Mouse (Mus musculus) embryonic facial prominence, embryonic 11.5 days (tissue): ENCODE measurements at regions not wholly inside any gene's neighbourhood (a gene's known extent, or its start where the extent isn't known, plus 50 kb on each side); places are given as distances from the start of the nearest gene placed in this dataset.
"Not testable (repeated sequence)": the region's sequence is repeated elsewhere in the genome, so short reads cannot be mapped to it uniquely, and the experiment has no call there.

Source experiments
- ATAC-seq: fragments of 200-750 bp; cut with Nextera tagmentation; replicated peaks from 2 replicates; pipeline ENCODE4 v1.8.0; 2017; ENCODE audit warnings: low read depth; ENCODE audit not compliant: insufficient number of reproducible peaks, low FRiP score, low TSS enrichment
- DNase-seq: peaks from one replicate; pipeline ENCODE4 v3.0.0-alpha.2; 2015; ENCODE audit warnings: low spot score
- H3K27ac ChIP-seq: fragments of 300-500 bp; sonication (generic); replicated peaks from 2 replicates; pipeline ENCODE4 v1.5.1; 2014; ENCODE audit warnings: mild to moderate bottlenecking, low read depth, low read length, control low read depth
- H3K27me3 ChIP-seq: fragments of 300-500 bp; sonication (generic); 2 replicates; pipeline ENCODE4 v1.6.1; 2014; ENCODE audit warnings: mild to moderate bottlenecking, low read length, moderate library complexity, mixed read lengths; ENCODE audit not compliant: control insufficient read depth, insufficient read depth
- H3K36me3 ChIP-seq: fragments of 300-500 bp; sonication (generic); replicated peaks from 2 replicates; pipeline ENCODE4 v1.6.1; 2014; ENCODE audit warnings: low read depth, mild to moderate bottlenecking, low read length, moderate library complexity, mixed read lengths; ENCODE audit not compliant: control insufficient read depth, insufficient read depth
- H3K4me1 ChIP-seq: fragments of 300-500 bp; sonication (generic); 2 replicates; pipeline ENCODE4 v1.6.1; 2014; ENCODE audit warnings: low read length, mixed read lengths; ENCODE audit not compliant: control insufficient read depth, insufficient read depth
- H3K4me2 ChIP-seq: fragments of 300-500 bp; sonication (generic); 2 replicates; pipeline ENCODE4 v1.6.1; 2014; ENCODE audit warnings: low read depth, mild to moderate bottlenecking, control low read depth, low read length, moderate library complexity
- H3K4me3 ChIP-seq: fragments of 300-500 bp; sonication (generic); 2 replicates; pipeline ENCODE4 v1.5.1; 2014; ENCODE audit warnings: low read depth, low read length, control low read depth
- H3K9ac ChIP-seq: fragments of 300-500 bp; sonication (generic); replicated peaks from 2 replicates; pipeline ENCODE4 v1.6.1; 2014; ENCODE audit warnings: mild to moderate bottlenecking, control low read depth, low read length
- H3K9me3 ChIP-seq: fragments of 300-500 bp; sonication (generic); replicated peaks from 2 replicates; pipeline ENCODE4 v1.6.1; 2016; ENCODE audit warnings: mild to moderate bottlenecking, low read length, inconsistent platforms, mixed read lengths; ENCODE audit not compliant: control insufficient read depth
- WGBS: fragments of 180-500 bp; shearing (Covaris S2); extraction: QIAGEN DNeasy Blood & Tissue Kit; methylation state at CpG from one replicate; pipeline ENCODE4 v1.1.7; 2014; 5-methylcytosine and 5-hydroxymethylcytosine counted together

DNA sequence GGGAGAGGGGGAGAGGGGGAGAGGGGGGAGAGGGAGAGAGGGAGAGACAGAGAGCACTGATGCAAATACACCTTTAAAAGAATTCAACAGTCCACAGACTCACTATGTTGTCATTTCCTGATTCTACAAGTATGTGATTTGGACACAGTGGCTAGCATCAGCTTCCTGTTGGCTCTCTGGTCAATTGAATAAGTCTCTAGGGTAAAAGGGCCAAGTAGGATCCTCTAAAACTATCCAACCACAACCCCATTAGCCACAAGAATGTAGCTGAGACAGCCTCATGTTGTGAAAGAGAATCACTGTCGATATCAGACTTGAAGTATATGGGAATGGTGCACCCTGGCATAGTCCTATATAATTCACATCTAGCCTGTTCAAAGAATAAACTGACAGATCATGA lies 481.8 kb upstream of the Smim15 start:
- DNase-seq (no peak), ATAC-seq (no peak)
- Histone ChIP-seq H3K4me2 (no peak overlapping the region), H3K27ac (no peak overlapping the region), H3K4me1 (no peaks in the 10 kb centered on the region), H3K4me3 (no peak overlapping the region), H3K9ac (no peak overlapping the region), H3K9me3 (no peaks in the 10 kb centered on the region), H3K27me3 (no peaks in the 10 kb centered on the region), H3K36me3 (no peaks in the 10 kb centered on the region)
- 85% methylated on average over 1 of the region's 1 CpGs for WGBS

DNA sequence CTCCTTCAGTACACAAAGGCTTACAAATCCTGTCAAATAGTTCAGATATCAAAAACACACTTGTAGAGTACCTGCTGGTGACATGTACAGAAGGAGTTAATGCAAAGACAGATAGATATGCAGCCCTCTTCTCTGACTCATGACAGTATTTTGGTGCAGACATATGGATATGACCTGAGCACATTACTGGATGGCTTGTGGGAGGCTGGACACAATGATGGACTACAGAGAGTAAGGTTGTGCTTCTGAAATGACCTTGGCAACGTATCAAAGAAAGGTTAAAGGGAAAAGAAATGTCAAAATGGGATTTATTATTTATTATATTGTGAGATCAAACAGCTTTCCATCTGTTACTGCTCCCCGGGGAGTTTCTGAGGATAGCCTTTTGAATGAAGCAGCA lies 482.7 kb upstream of the Smim15 start:
- H3K4me2 ChIP-seq = no peak overlapping the region
- no peaks in the 10 kb centered on the region for H3K9me3 ChIP-seq
- WGBS = 90% methylated on average over 2 of the region's 2 CpGs
- no peaks in the 10 kb centered on the region for H3K36me3 ChIP-seq
- no peak overlapping the region for H3K27ac ChIP-seq
- H3K9ac ChIP-seq = no peak overlapping the region
- no peak for DNase-seq
- H3K4me1 ChIP-seq = no peaks in the 10 kb centered on the region
- no peak overlapping the region for H3K4me3 ChIP-seq
- no peaks in the 10 kb centered on the region for H3K27me3 ChIP-seq
- ATAC-seq = no peak

DNA sequence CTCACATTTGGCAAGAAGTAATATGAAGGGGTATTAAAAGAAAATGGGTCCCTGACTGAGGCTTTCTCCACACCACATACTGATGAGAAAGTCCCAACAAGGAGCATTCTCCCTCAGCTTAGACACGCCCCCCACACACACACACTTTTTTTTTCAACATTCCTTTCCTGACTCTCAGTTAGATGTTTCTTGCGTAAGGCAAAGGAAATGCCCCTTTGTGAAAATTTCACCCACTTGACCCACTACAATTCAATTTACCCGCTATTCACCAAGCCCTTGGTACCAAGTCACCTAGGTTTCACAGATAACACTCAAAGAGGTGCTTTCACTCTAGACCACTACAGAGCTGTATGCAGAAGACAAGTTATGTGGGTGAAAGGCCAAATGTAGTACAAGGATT lies 488.3 kb upstream of the Smim15 start:
- Histone ChIP-seq H3K27ac (no peak overlapping the region), H3K9me3 (no peaks in the 10 kb centered on the region), H3K4me1 (no peaks in the 10 kb centered on the region), H3K9ac (no peak overlapping the region), H3K36me3 (no peaks in the 10 kb centered on the region), H3K27me3 (no peaks in the 10 kb centered on the region), H3K4me3 (no peak overlapping the region), H3K4me2 (no peak overlapping the region)
- WGBS = 75% methylated on average over 3 of the region's 3 CpGs
- DNase-seq = no peak
- no peak for ATAC-seq

GRCm38 (mm10) chr13:107554091-107554490 lies 490.2 kb upstream of the Smim15 start:
- 82% methylated on average over 3 of the region's 3 CpGs for WGBS
- H3K4me2 ChIP-seq = no peak overlapping the region
- no peak for ATAC-seq

DNA sequence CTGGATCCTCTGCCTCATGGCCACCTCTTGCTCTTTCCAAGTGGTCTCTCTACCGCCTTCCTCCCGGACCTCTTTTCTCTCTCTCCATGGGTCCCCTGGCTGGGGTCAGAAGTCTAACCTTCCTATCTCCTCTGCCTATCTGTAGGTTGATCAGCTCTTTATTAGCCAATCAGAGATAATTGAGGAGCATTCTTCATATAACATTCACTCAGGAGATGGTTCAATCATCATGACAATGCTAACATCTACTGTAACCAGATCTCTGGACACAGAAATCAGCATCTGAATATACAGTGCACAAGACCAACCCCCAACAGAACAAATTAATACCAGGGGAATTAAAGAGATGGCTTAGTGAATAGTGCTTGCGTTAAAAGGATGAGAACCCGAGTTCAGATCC lies 492.1 kb upstream of the Smim15 start:
- ATAC-seq (no peak), DNase-seq (no peak)
- Histone ChIP-seq H3K9ac (no peak overlapping the region), H3K27me3 (no peaks in the 10 kb centered on the region), H3K4me3 (no peak overlapping the region), H3K36me3 (no peaks in the 10 kb centered on the region), H3K27ac (no peak overlapping the region), H3K9me3 (no peaks in the 10 kb centered on the region), H3K4me1 (no peaks in the 10 kb centered on the region), H3K4me2 (no peak overlapping the region)
- 90% methylated on average over 4 of the region's 4 CpGs for WGBS

More at GRCm38 (mm10) chr13:107554091-107554490, 490.2 kb upstream of the Smim15 start:
- H3K4me1 ChIP-seq = no peaks in the 10 kb centered on the region
- H3K27me3 ChIP-seq = no peaks in the 10 kb centered on the region
- no peak overlapping the region for H3K27ac ChIP-seq
- no peak for DNase-seq
- H3K36me3 ChIP-seq = no peaks in the 10 kb centered on the region
- no peak overlapping the region for H3K4me3 ChIP-seq
- H3K9ac ChIP-seq = no peak overlapping the region
- no peaks in the 10 kb centered on the region for H3K9me3 ChIP-seq

GRCm38 (mm10) chr13:107549995-107550394 lies 494.3 kb upstream of the Smim15 start:
- not testable (repeated sequence) for H3K4me3 ChIP-seq, H3K27me3 ChIP-seq, ATAC-seq, H3K27ac ChIP-seq, H3K9ac ChIP-seq, H3K4me2 ChIP-seq, H3K4me1 ChIP-seq, H3K9me3 ChIP-seq, H3K36me3 ChIP-seq, DNase-seq
- 88% methylated on average over 7 of the region's 7 CpGs for WGBS

DNA sequence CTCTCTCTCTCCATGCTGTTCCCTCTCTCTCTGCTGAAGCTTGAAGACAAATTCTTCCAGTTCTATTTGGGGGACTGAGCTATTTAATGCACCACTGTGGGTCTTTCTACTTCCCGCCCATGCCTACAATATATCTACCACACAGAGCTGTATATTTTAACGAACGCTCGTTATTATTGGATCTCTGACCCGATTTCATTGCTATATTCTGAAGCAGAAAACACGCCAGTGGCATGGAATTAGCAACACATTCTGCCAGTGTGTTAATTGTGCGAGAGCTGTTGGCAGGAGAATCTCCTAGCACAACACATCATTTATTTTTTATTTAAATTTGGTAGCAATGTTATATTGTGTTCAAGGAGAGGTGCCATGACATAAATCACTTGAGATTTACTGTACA lies 497.2 kb upstream of the Smim15 start:
- no peak for DNase-seq
- ATAC-seq = no peak
- Histone ChIP-seq H3K27me3 (no peaks in the 10 kb centered on the region), H3K9me3 (no peaks in the 10 kb centered on the region), H3K27ac (no peak overlapping the region), H3K4me3 (no peak overlapping the region), H3K4me1 (no peaks in the 10 kb centered on the region), H3K9ac (no peak overlapping the region), H3K4me2 (no peak overlapping the region), H3K36me3 (no peaks in the 10 kb centered on the region)
- 85% methylated on average over 7 of the region's 7 CpGs for WGBS

GRCm38 (mm10) chr13:107546181-107546900 lies 497.9 kb upstream of the Smim15 start:
- Histone ChIP-seq H3K4me1 (no peaks in the 10 kb centered on the region), H3K27ac (no peak overlapping the region), H3K4me2 (no peak overlapping the region), H3K9me3 (no peaks in the 10 kb centered on the region), H3K27me3 (no peaks in the 10 kb centered on the region), H3K9ac (no peak overlapping the region), H3K4me3 (no peak overlapping the region), H3K36me3 (no peaks in the 10 kb centered on the region)
- DNase-seq = no peak
- 62% methylated on average over 10 of the region's 10 CpGs for WGBS
- no peak for ATAC-seq
